Mouse (Mus musculus) neural tube, embryonic 13.5 days (tissue): ENCODE measurements at regions not wholly inside any gene's neighbourhood (a gene's known extent, or its start where the extent isn't known, plus 50 kb on each side); places are given as distances from the start of the nearest gene placed in this dataset.

Experiments used
- ATAC-seq: fragments of 200-750 bp; cut with Nextera tagmentation; 2 replicates; pipeline ENCODE4 v1.8.0; 2017; ENCODE audit warnings: low read depth, mild to moderate bottlenecking, moderate TSS enrichment, moderate library complexity
- H3K27ac ChIP-seq: fragments of 300-500 bp; sonication (generic); replicated peaks from 2 replicates; pipeline ENCODE4 v1.5.1; 2015; ENCODE audit warnings: moderate library complexity, mild to moderate bottlenecking, inconsistent platforms
- H3K27me3 ChIP-seq: fragments of 300-500 bp; sonication (generic); 2 replicates; pipeline ENCODE4 v1.6.1; 2015; ENCODE audit warnings: mild to moderate bottlenecking, inconsistent platforms
- H3K36me3 ChIP-seq: fragments of 300-500 bp; sonication (generic); 2 replicates; pipeline ENCODE4 v1.6.1; 2015; ENCODE audit warnings: mild to moderate bottlenecking, inconsistent platforms
- H3K4me1 ChIP-seq: fragments of 300-500 bp; sonication (generic); replicated peaks from 2 replicates; pipeline ENCODE4 v1.6.1; 2015; ENCODE audit warnings: inconsistent platforms
- H3K4me2 ChIP-seq: fragments of 300-500 bp; sonication (generic); 2 replicates; pipeline ENCODE4 v1.6.1; 2015; ENCODE audit warnings: inconsistent platforms, mild to moderate bottlenecking, moderate library complexity
- H3K4me3 ChIP-seq: fragments of 300-500 bp; sonication (generic); 2 replicates; pipeline ENCODE4 v1.5.1; 2015; ENCODE audit warnings: mild to moderate bottlenecking, inconsistent platforms
- H3K9ac ChIP-seq: fragments of 300-500 bp; sonication (generic); 2 replicates; pipeline ENCODE4 v1.6.1; 2015; ENCODE audit warnings: moderate library complexity, mild to moderate bottlenecking, inconsistent platforms
- H3K9me3 ChIP-seq: fragments of 300-500 bp; sonication (generic); 2 replicates; pipeline ENCODE4 v1.6.1; 2016; ENCODE audit warnings: inconsistent platforms
- WGBS: fragments of 180-500 bp; shearing (Covaris S2); methylation state at CpG from one replicate; pipeline ENCODE4 v1.1.7; 2015; 5-methylcytosine and 5-hydroxymethylcytosine counted together

- H3K9me3 ChIP-seq, result no peaks in the 10 kb centered on the region
- H3K27ac ChIP-seq, result no peak overlapping the region
- no peaks in the 10 kb centered on the region for H3K27me3 ChIP-seq
- no peaks in the 10 kb centered on the region for H3K36me3 ChIP-seq
- H3K4me1 ChIP-seq, result no peaks in the 10 kb centered on the region
- H3K9ac ChIP-seq, result no peak overlapping the region
- no peak overlapping the region for H3K4me2 ChIP-seq
- no peak overlapping the region for H3K4me3 ChIP-seq
- no peak for ATAC-seq
Observed at GRCm38 (mm10) chr3:18637553-18637952, 689.3 kb downstream of the Cypt12 start.

DNA sequence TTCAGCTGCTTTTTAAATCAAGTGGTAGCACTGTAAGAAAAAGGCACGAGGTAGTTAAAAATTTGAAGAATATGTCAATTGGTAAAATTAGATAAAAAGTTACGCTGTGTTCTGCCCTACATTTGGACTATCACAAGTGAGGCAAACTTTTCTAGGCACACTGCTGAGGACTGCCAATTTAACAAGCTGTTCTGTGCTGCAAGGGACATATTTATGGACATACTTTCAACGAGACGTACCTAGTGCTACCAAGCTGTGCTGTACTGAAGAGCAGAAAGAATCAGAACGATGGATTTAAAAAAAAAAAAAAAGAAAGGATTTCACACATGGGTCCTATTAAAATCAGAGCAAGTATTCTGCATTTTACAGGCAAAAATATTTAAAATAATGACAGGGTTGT lies 692.1 kb downstream of the Cypt12 start:
- H3K4me1 ChIP-seq, result no peaks in the 10 kb centered on the region
- WGBS, result 76% methylated on average over 5 of the region's 5 CpGs
- no peak overlapping the region for H3K27ac ChIP-seq
- no peak for ATAC-seq
- H3K36me3 ChIP-seq, result no peaks in the 10 kb centered on the region
- H3K9me3 ChIP-seq, result no peaks in the 10 kb centered on the region
- H3K9ac ChIP-seq, result no peak overlapping the region
- no peak overlapping the region for H3K4me3 ChIP-seq
- H3K4me2 ChIP-seq, result no peak overlapping the region
- no peaks in the 10 kb centered on the region for H3K27me3 ChIP-seq

GRCm38 (mm10) chr3:18641688-18642087 lies 693.5 kb downstream of the Cypt12 start:
- H3K4me2 ChIP-seq, result no peak overlapping the region
- H3K27me3 ChIP-seq, result no peaks in the 10 kb centered on the region
- no peak for ATAC-seq
- no peak overlapping the region for H3K27ac ChIP-seq
- WGBS, result 81% methylated on average over 1 of the region's 1 CpGs
- H3K4me3 ChIP-seq, result no peak overlapping the region
- no peaks in the 10 kb centered on the region for H3K4me1 ChIP-seq
- H3K9ac ChIP-seq, result no peak overlapping the region
- H3K9me3 ChIP-seq, result no peaks in the 10 kb centered on the region
- no peaks in the 10 kb centered on the region for H3K36me3 ChIP-seq

DNA sequence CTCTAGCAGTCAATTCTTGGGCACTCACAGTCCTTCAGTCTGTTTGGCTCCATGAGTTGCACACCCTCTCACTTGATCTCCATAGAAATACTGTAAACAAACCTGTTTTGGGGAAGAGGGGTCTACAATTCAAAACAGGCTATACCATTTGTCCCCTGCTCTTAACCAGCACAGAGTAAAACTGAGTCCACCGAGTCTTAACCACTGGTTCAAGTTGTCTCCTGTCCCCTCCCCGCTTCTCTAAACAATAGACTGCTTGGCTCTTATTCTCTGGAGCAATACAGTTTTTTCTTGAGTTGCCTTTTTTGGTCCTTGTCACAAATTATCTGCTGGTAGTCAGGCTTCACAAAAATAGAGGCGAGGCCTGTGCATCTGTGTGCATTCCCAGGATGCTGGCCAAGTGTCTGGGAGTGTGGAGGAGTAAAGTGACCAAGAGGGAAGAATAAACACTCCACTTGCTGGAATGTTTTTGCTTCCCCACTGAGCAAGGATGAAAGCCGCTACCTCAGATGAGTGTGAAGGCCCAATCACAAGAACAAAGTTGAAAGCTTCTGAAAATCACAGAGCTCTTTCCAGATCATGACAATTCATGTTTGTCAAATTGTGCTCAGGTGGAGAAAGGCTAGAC lies 695.3 kb downstream of the Cypt12 start:
- 80% methylated on average over 4 of the region's 4 CpGs for WGBS
- H3K4me1 ChIP-seq, result no peaks in the 10 kb centered on the region
- H3K9me3 ChIP-seq, result no peaks in the 10 kb centered on the region
- H3K27ac ChIP-seq, result no peak overlapping the region
- no peaks in the 10 kb centered on the region for H3K27me3 ChIP-seq
- H3K36me3 ChIP-seq, result no peaks in the 10 kb centered on the region
- no peak overlapping the region for H3K4me3 ChIP-seq
- ATAC-seq, result no peak
- H3K4me2 ChIP-seq, result no peak overlapping the region
- no peak overlapping the region for H3K9ac ChIP-seq

GRCm38 (mm10) chr3:18645481-18645880 lies 697.3 kb downstream of the Cypt12 start:
- H3K4me1 ChIP-seq, result no peaks in the 10 kb centered on the region
- H3K4me2 ChIP-seq, result no peak overlapping the region
- H3K27me3 ChIP-seq, result no peaks in the 10 kb centered on the region
- H3K4me3 ChIP-seq, result no peak overlapping the region
- no peaks in the 10 kb centered on the region for H3K36me3 ChIP-seq
- H3K9me3 ChIP-seq, result no peaks in the 10 kb centered on the region
- no peak for ATAC-seq
- WGBS, result 64% methylated on average over 6 of the region's 7 CpGs
- no peak overlapping the region for H3K27ac ChIP-seq
- H3K9ac ChIP-seq, result no peak overlapping the region

- H3K27me3 ChIP-seq, result no peaks in the 10 kb centered on the region
- no peaks in the 10 kb centered on the region for H3K4me1 ChIP-seq
- no peak overlapping the region for H3K4me2 ChIP-seq
- no peak overlapping the region for H3K9ac ChIP-seq
- H3K9me3 ChIP-seq, result no peaks in the 10 kb centered on the region
- WGBS, result 69% methylated on average over 7 of the region's 7 CpGs
- H3K4me3 ChIP-seq, result no peak overlapping the region
- ATAC-seq, result no peak
- no peaks in the 10 kb centered on the region for H3K36me3 ChIP-seq
- no peak overlapping the region for H3K27ac ChIP-seq
Observed at GRCm38 (mm10) chr3:18645927-18646326, 697.7 kb downstream of the Cypt12 start.

DNA sequence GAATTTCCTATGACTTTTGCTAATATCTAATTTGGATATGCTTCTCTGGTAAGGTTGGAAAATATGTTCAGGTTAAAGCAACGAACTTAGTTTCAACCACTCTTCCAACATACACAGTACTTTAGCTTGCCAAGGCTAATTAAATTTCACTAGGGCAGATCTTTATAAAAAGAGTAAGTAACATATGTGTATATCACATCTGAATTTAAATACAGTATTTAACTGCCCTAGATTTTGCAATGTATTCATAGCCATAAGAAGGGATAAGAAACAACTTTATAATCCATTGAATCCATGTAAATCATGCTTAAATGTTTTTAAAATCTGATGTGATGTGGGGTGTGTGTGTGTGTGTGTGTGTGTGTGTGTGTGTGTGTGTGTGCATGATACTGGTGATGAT lies 705.3 kb downstream of the Cypt12 start:
- Histone ChIP-seq H3K36me3 (no peaks in the 10 kb centered on the region), H3K4me2 (no peak overlapping the region), H3K9ac (no peak overlapping the region), H3K27me3 (no peaks in the 10 kb centered on the region), H3K27ac (no peak overlapping the region), H3K9me3 (no peaks in the 10 kb centered on the region), H3K4me3 (no peak overlapping the region), H3K4me1 (no peaks in the 10 kb centered on the region)
- ATAC-seq, result no peak
- WGBS, result 86% methylated on average over 1 of the region's 1 CpGs

DNA sequence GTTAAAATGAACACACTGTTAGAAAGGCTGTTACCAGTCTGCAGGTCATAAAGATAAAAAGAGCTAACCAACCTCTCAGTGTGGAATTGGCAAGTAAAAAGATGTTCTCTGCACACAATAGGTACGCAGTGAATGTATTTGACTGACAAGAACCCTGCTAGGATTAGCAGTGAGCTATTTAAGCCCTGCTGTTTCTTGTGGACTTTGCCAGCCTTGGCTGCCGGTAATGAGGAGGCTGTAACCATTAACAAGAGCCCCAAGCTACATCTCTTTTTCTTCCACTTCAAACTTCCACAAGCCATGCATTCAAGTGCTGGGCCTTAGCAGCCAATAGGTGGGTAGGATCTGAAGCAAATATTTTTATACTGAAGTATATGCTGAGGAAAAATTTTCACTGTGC lies 717.5 kb downstream of the Cypt12 start:
- no peaks in the 10 kb centered on the region for H3K4me1 ChIP-seq
- H3K4me3 ChIP-seq, result no peak overlapping the region
- no peak overlapping the region for H3K27ac ChIP-seq
- no peaks in the 10 kb centered on the region for H3K36me3 ChIP-seq
- no peaks in the 10 kb centered on the region for H3K27me3 ChIP-seq
- H3K9ac ChIP-seq, result no peak overlapping the region
- 14% methylated on average over 2 of the region's 2 CpGs for WGBS
- H3K9me3 ChIP-seq, result no peaks in the 10 kb centered on the region
- H3K4me2 ChIP-seq, result no peak overlapping the region
- no peak for ATAC-seq

GRCm38 (mm10) chr3:18667726-18668125 lies 719.5 kb downstream of the Cypt12 start:
- H3K9me3 ChIP-seq, result no peaks in the 10 kb centered on the region
- 93% methylated on average over 4 of the region's 4 CpGs for WGBS
- no peak for ATAC-seq
- no peaks in the 10 kb centered on the region for H3K36me3 ChIP-seq
- no peak overlapping the region for H3K4me3 ChIP-seq
- H3K27me3 ChIP-seq, result no peaks in the 10 kb centered on the region
- no peaks in the 10 kb centered on the region for H3K4me1 ChIP-seq
- H3K4me2 ChIP-seq, result no peak overlapping the region
- no peak overlapping the region for H3K27ac ChIP-seq
- no peak overlapping the region for H3K9ac ChIP-seq

DNA sequence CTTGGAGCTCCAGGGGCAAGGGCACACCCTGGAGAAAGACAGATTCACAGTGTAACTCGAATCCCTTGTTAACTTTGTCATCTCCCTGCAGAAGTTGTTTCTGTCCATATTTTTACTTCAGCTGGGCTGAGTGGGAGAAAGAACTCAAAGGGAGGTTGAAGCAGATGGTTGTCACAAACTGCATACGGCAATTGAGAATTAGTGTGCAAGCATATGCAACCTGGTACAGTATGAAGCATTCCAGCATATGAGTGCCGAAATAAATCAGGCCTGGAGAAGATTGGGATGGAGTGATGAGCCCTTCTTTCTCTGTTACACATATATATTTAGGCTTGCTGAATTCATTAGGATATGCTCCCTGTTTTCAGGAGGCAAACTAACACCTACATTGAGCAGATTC lies 720.7 kb downstream of the Cypt12 start:
- no peaks in the 10 kb centered on the region for H3K4me1 ChIP-seq
- no peaks in the 10 kb centered on the region for H3K9me3 ChIP-seq
- WGBS, result 84% methylated on average over 3 of the region's 3 CpGs
- H3K27ac ChIP-seq, result no peak overlapping the region
- no peaks in the 10 kb centered on the region for H3K36me3 ChIP-seq
- H3K4me2 ChIP-seq, result no peak overlapping the region
- no peak for ATAC-seq
- no peaks in the 10 kb centered on the region for H3K27me3 ChIP-seq
- no peak overlapping the region for H3K4me3 ChIP-seq
- no peak overlapping the region for H3K9ac ChIP-seq

DNA sequence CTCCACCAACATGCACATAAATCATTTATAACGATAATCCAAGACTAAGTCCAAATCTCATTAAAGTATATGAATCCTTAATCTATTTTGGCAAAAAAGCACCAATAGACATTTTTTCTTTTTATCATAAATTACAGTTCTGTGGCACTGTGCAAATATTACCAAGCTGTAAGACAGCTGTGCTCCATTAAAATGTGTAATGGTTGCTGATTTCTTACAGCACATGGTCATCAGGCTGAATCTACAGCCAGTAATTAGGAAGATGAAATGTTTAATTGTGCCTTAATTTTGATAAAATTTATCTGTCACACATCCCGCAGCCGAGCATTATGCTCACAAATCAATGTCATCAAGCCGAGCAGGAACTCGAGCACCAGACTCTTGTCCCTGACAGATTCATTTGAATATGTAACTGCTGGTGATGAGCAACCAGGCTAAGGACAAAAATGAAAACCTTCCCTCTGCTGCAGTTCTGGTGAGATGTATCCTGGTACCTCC lies 722.0 kb downstream of the Cypt12 start:
- Histone ChIP-seq H3K4me1 (no peaks in the 10 kb centered on the region), H3K4me3 (no peak overlapping the region), H3K27me3 (no peaks in the 10 kb centered on the region), H3K9ac (no peak overlapping the region), H3K4me2 (no peak overlapping the region), H3K27ac (no peak overlapping the region), H3K9me3 (no peaks in the 10 kb centered on the region), H3K36me3 (no peaks in the 10 kb centered on the region)
- 51% methylated on average over 5 of the region's 5 CpGs for WGBS
- no peak for ATAC-seq

GRCm38 (mm10) chr3:18671681-18672080 lies 723.5 kb downstream of the Cypt12 start:
- Histone ChIP-seq H3K4me3 (no peak overlapping the region), H3K36me3 (no peaks in the 10 kb centered on the region), H3K9ac (no peak overlapping the region), H3K27ac (no peak overlapping the region), H3K4me2 (no peak overlapping the region), H3K4me1 (no peaks in the 10 kb centered on the region), H3K9me3 (no peaks in the 10 kb centered on the region), H3K27me3 (no peaks in the 10 kb centered on the region)
- 79% methylated on average over 1 of the region's 1 CpGs for WGBS
- ATAC-seq, result no peak

- no peak for ATAC-seq
- Histone ChIP-seq H3K36me3 (no peaks in the 10 kb centered on the region), H3K4me1 (no peaks in the 10 kb centered on the region), H3K4me2 (no peak overlapping the region), H3K27ac (no peak overlapping the region), H3K9ac (no peak overlapping the region), H3K4me3 (no peak overlapping the region), H3K27me3 (no peaks in the 10 kb centered on the region), H3K9me3 (no peaks in the 10 kb centered on the region)
- 89% methylated on average over 6 of the region's 6 CpGs for WGBS
Observed at GRCm38 (mm10) chr3:18683346-18684101, 735.3 kb downstream of the Cypt12 start.
